Mouse (Mus musculus) retina, embryonic 14.5 days (tissue): ENCODE measurements around the gene Htr6.

ENCODE experiments used
- DNase-seq: peaks from one replicate; pipeline ENCODE4 v3.0.0-alpha.2; 2015; ENCODE audit warnings: low spot score

Gene Htr6

GRCm38 (mm10) chr4:139075041-139075711, at the start of gene Htr6:
Gene Htr6 (minus strand): TSS chr4:139075570.
- no peak for DNase-seq

DNA sequence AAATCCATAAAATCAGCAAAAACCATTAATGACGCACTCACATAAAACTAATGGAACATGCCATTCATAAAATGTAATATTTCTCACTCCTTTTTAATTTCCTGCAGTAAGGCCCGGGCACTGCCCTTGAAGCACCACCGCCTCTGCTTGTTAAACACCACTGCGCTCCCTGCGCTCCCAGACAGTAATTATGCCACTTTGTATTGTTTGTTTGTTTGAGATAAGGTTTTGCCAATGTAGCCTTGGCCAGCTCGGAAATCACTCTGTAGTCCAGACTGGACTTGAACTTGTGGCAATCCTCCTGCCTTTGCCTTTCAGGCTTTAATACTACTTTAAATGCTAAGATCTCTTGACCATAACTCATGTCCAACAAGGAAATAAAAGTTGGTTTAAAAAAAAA, 49.6 kb upstream of the Htr6 start:
- no peak for DNase-seq

- no peak for DNase-seq
These were observed 47.2 kb upstream of the Htr6 start for GRCm38 (mm10) chr4:139122557-139122956.

DNA sequence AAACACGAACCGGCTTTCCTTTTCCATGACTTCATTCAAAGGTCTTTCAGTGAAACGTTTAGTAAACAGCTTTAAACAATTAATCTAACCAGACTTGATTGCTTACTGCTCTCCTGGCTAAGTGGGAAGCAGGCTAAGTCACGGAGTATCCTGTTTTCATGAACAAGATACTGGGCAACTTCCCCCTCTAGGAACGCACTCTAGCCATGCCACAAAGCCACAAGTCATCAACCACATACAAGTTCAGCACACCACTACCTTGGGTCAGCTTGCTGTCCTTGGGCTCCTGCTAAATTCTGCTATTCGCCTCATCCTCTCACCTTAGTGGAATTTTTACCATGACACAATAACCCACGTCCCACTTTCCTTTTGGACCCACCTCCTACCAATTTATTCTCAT, 45.6 kb upstream of the Htr6 start:
- DNase-seq = no peak

- DNase-seq = no peak
These were observed 45.0 kb upstream of the Htr6 start for GRCm38 (mm10) chr4:139120281-139120814.

DNA sequence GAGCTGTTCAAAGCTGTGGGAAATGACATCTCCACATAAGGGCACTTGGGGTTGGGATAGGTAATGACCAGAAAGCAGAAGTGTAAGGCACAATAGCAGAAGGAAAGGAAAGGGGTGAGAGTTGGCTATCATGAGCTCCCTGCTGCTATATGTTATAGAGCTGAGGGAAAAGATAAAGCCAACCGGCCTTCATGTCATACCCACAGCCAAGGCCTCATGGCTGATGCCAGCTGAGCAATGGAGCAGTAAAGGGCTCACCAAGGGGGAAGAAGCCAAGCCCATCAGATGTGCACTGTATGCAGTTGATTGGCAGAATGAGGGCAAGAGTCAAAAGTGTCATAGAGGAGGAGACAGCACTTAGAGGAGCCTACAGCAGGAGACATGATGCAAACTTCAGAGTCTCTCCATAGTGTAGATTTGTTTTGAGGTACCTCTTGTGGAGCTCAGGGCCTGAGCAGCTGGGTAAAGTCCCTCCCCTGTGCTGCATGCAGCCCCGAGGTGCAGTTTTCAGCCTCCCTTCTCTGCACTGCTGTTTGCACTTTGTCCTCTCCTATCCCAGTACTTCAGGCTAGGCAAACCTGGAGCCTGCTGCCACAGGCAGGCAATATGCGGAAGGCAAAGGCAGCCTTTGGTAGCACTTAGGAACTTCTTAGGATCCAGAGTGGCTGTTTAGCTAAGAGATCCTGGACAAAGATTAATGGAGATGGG, 41.1 kb upstream of the Htr6 start:
- peak; percentile 38 for DNase-seq

GRCm38 (mm10) chr4:139115721-139116120, 40.4 kb upstream of the Htr6 start:
- DNase-seq = no peak

GRCm38 (mm10) chr4:139112482-139112881, 37.1 kb upstream of the Htr6 start:
- no peak for DNase-seq

GRCm38 (mm10) chr4:139111421-139111820, 36.1 kb upstream of the Htr6 start:
- no peak for DNase-seq

DNA sequence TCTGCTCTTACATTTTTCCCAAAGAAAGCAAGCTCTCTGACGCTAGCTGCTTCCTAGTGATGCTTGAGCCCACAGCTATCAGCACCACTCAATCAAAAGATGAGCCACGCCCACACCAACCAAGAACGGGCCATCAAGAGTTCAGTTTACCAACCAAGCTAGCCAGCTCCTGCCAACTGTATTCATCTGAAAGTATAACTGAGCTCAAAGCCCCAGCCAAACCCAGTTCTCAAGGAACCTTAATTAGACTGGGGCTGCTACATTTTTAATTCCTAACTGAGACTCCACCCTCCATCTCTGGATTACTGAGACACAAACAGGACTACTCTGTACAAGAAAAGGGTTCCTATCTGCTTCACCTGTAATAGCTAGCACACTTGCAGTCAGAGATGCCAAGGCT, 35.5 kb upstream of the Htr6 start:
- DNase-seq = no peak

DNA sequence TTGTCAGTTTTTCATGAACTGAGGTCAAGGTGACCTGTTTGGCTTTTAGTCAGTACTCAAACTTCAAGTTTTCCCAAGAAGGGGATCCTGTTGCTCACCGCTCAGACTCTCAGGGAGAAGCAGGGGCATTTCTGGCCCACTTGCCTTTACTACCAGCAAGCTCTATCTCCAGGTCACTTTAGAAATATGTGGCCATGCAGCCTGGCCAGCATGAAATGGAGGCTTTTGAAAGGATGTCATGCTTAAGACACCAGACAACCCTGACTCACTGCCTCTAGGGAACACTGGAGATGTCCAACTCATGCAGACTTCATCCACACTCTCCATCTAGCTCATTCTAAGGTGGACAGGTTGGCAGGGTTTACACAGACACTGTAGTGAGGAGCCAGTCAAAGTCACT, 30.1 kb upstream of the Htr6 start:
- no peak for DNase-seq

DNA sequence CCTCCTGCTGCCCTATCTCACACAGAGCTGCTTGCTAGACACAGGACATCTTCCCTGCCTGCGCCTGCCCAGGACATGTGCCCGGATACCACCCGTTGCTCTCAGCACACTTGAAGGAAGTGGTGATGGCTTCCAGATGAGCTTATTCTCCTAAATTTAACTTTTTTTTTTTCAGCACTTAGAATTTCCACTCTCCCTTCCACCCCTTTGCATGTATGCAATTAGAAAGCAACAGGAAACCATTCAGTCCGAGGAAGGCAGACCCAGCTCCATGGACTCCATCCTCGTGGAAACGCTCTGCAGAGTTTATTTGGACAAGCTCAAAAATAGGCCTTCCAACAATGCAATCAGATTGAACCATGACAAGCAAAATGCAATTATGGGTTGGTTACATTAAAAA, 26.2 kb upstream of the Htr6 start:
- no peak for DNase-seq

- no peak for DNase-seq
These were observed 25.0 kb upstream of the Htr6 start for GRCm38 (mm10) chr4:139100326-139100725.

DNA sequence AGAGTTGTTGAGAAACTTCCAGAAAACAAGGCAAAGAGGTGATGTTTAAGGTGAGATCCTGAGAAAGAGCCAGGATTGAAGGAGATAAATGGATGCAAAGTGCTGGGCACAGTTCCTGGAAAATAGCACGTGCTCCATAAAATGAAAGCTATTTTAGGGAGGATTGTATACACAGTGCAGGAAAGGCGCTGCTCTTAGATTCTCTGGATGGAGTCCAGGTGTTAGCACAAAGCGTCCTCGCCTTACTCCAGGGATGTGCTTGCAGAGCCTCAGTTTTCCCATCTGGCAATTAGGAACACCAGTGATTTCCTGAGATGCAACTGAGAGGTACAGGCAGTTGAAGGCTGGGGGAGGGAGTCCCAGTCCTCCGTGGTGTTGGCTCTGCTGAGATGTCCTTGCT, 20.8 kb upstream of the Htr6 start:
- DNase-seq = no peak

GRCm38 (mm10) chr4:139095406-139095805, 20.0 kb upstream of the Htr6 start:
- DNase-seq = no peak

DNA sequence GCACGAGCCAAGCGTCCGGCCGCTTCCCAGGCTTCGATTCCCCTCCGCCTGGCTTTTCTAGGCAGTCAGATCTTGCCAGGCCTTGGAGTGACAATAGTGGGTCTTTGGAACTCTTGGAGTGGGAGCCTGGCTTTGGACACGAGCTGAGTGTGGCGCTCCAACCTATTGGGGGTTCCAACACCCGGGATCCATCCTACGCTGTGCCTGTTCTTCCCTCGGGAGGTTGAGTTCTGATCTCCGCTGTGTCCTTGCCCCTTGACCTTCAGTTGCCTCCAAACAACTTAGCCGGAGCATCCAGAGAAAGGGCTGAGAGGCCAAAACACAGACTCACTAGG, 17.8 kb upstream of the Htr6 start:
- no peak for DNase-seq

GRCm38 (mm10) chr4:139092356-139093195, 17.2 kb upstream of the Htr6 start, which contains the start of gene Nbl1:
Gene Nbl1 (minus strand): TSS chr4:139092993.
- DNase-seq = no peak

GRCm38 (mm10) chr4:139091478-139092355, 16.3 kb upstream of the Htr6 start:
- no peak for DNase-seq

GRCm38 (mm10) chr4:139091066-139091465, 15.7 kb upstream of the Htr6 start:
- no peak for DNase-seq

GRCm38 (mm10) chr4:139090303-139090940, 15.1 kb upstream of the Htr6 start:
- no peak for DNase-seq

GRCm38 (mm10) chr4:139088982-139089671, 13.8 kb upstream of the Htr6 start:
- DNase-seq = no peak
